Mouse (Mus musculus): ENCODE results near the gene Rapgef4.

- TF ChIP-seq CTCF (IDR thresholded peaks at IDR 0.05; ENCODE audit: extremely low read depth, insufficient read depth, insufficient read length, insufficient replicate concordance) (no peak), POLR2A (IDR thresholded peaks at IDR 0.05; ENCODE audit: low read depth, low read length) (no peak)
These were observed 129.4 kb downstream of the Rapgef4 start for GRCm38 (mm10) chr2:72110404-72110803.

All from spleen, adult 2 months (tissue).